13 mouse cellular contexts compared by ENCODE assay signal in the genomic region with DNA sequence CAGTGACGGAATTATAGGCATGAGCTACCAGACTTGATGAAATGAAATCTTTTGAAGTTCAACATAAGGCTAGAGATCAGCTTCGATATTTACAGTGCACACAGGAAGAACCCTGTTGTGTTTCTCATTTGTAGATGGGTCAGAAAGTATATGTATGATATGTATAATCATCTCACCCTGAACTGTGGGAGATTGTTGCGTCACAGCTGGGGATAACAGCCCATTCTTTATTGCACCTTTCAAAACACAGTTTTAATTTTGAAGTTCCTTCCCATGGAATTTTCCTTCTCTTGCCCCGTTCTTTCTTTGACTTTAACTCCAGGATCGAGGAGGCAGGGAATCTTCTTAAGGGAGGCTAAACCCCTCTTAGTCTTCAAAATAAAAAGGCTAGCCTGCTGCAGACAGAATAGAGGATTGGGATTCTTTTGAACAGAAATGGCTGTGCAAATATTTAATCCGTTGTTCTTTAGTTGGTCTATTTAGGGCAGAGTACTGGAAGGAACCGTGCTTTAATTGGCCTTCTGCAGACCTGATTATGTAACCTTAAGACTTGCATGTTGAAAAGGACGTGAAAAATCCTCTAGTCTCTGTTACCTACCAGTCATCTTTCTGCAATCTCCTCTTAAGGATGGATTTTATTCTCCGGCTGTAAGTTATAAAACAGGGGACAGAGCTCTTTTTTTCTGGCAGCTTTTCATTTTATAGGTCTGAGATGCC. TPM values are rescaled to one million over a fixed set of nuclear protein-coding genes. Genes with fewer than 3 reads are reported as not detected.
DNase-seq lines count a peak whose midpoint lies in the region; ATAC-seq and TF ChIP-seq lines count a peak whose summit lies in the region.
"Had no signal": no experiment of that assay in that cellular context is flagged by ENCODE, and none has a peak within 500 bp of the region (broad histone marks: within the 10 kb centered on the region; RNA-seq: fewer than 3 reads in every experiment).

No protein-coding gene starts in this region.

- H3K27ac ChIP-seq in gastrocnemius, adult 2 months, result 0 out of 2 replicates have a peak overlapping the region, but pooled peaks have one; percentile 28
- peak overlapping the region; percentile 46; the same call in 1 of the 2 replicates for H3K27ac ChIP-seq in lung, embryonic 16.5 days (ENCODE audit: low read length)
- no peak overlapping the region for H3K27ac ChIP-seq in lung, postnatal 0 days (ENCODE audit: low read length)
- peak overlapping the region; percentile 41 for H3K27ac ChIP-seq in forebrain, embryonic 13.5 days
- H3K27ac ChIP-seq: liver, embryonic 13.5 days; neural tube, embryonic 13.5 days had no signal

- intact Hi-C loops in gastrocnemius, adult 2 months (cut with DNase I), result no loop called here

- H3ac ChIP-seq in myocyte (ENCODE audit: control insufficient read depth, insufficient read length), result no peak overlapping the region

- H3K4me2 ChIP-seq in lung, embryonic 16.5 days (ENCODE audit: low read depth, low read length), result peak overlapping the region; percentile 16; the same call in 1 of the 2 replicates
- no peak overlapping the region for H3K4me2 ChIP-seq in lung, postnatal 0 days (replicated peaks; ENCODE audit: low read depth, low read length)
- H3K4me2 ChIP-seq in forebrain, embryonic 13.5 days, result peak overlapping the region; percentile 26
- H3K4me2 ChIP-seq in myocyte (ENCODE audit: low read depth), result no peak overlapping the region
- H3K4me2 ChIP-seq: liver, embryonic 13.5 days; neural tube, embryonic 13.5 days had no signal

- no peak for TF ChIP-seq EP300 in lung, postnatal 0 days (IDR thresholded peaks at IDR 0.05)

- no peaks in the 10 kb centered on the region for H3K36me3 ChIP-seq in lung, embryonic 16.5 days (ENCODE audit: control insufficient read depth, insufficient read depth, low read length)
- H3K36me3 ChIP-seq in lung, postnatal 0 days (ENCODE audit: insufficient read depth, low read length), result no peaks in the 10 kb centered on the region
- H3K36me3 ChIP-seq in forebrain, embryonic 13.5 days (ENCODE audit: poor library complexity, severe bottlenecking), result no peaks in the 10 kb centered on the region
- no peaks in the 10 kb centered on the region for H3K36me3 ChIP-seq in myocyte (ENCODE audit: control insufficient read depth, insufficient read depth)
- H3K36me3 ChIP-seq: liver, embryonic 13.5 days had no signal

- no peak for TF ChIP-seq CTCF in gastrocnemius, adult 2 months (IDR thresholded peaks at IDR 0.05)
- TF ChIP-seq CTCF in lung, postnatal 0 days (IDR thresholded peaks at IDR 0.05), result no peak

- H3K79me2 ChIP-seq in myocyte (ENCODE audit: control insufficient read depth, insufficient read depth), result peaks cover 34% of the 10 kb centered on the region

- 27% methylated on average over 9 of the region's 9 CpGs for WGBS in lung, embryonic 16.5 days
- 29% methylated on average over 9 of the region's 9 CpGs for WGBS in lung, postnatal 0 days
- 7% methylated on average over 9 of the region's 9 CpGs for WGBS in forebrain, embryonic 13.5 days

- 0 out of 2 replicates have a peak overlapping the region, but pooled peaks have one; percentile 5 for H3K4me3 ChIP-seq in gastrocnemius, adult 2 months
- H3K4me3 ChIP-seq in lung, embryonic 16.5 days (ENCODE audit: low read length), result no peak overlapping the region
- no peak overlapping the region for H3K4me3 ChIP-seq in lung, postnatal 0 days (ENCODE audit: low read depth, low read length)
- H3K4me3 ChIP-seq in forebrain, embryonic 13.5 days, result no peak overlapping the region
- H3K4me3 ChIP-seq in myocyte, result no peak overlapping the region
- H3K4me3 ChIP-seq: liver, embryonic 13.5 days; neural tube, embryonic 13.5 days had no signal

- TF ChIP-seq POLR2A in myocyte (IDR thresholded peaks at IDR 0.05; ENCODE audit: insufficient read length, low read depth), result no peak

- no peak for DNase-seq in gastrocnemius, adult 2 months
- DNase-seq in gastrocnemius, postnatal 4 days (ENCODE audit: low spot score in 2 of 2), result no peak
- DNase-seq in lung, postnatal 0 days (ENCODE audit: low spot score), result no peak
- DNase-seq in adrenal gland, adult 8-10 months, result no peak
- no peak for DNase-seq in T-cell, adult 2 months (ENCODE audit: low spot score)
- DNase-seq: adrenal gland, adult 2 months; kidney, postnatal 10 days; liver, embryonic 13.5 days had no signal

- ATAC-seq in lung, embryonic 16.5 days (ENCODE audit: low read depth), result peak; percentile 15; the same call in 1 of the 2 replicates
- no peak for ATAC-seq in lung, postnatal 0 days
- ATAC-seq in forebrain, embryonic 13.5 days, result peak; percentile 26; the same call in 1 of the 2 replicates

- peaks cover 16% of the 10 kb centered on the region for H3K4me1 ChIP-seq in lung, embryonic 16.5 days (replicated peaks; ENCODE audit: control insufficient read depth, insufficient read depth, low read length)
- peaks cover 6% of the 10 kb centered on the region; the same call in 1 of the 2 replicates for H3K4me1 ChIP-seq in lung, postnatal 0 days (ENCODE audit: insufficient read depth, low read depth, low read length)
- peaks cover 30% of the 10 kb centered on the region for H3K4me1 ChIP-seq in forebrain, embryonic 13.5 days
- H3K4me1 ChIP-seq: liver, embryonic 13.5 days had no signal

- no peaks in the 10 kb centered on the region for H3K27me3 ChIP-seq in lung, embryonic 16.5 days (ENCODE audit: control insufficient read depth, insufficient read depth, low read depth, low read length)
- H3K27me3 ChIP-seq in lung, postnatal 0 days (replicated peaks; ENCODE audit: insufficient read depth, low read length), result no peaks in the 10 kb centered on the region
- H3K27me3 ChIP-seq in forebrain, embryonic 13.5 days, result no peaks in the 10 kb centered on the region
- no peaks in the 10 kb centered on the region for H3K27me3 ChIP-seq in myocyte (ENCODE audit: control insufficient read depth, insufficient read depth, insufficient read length)
- H3K27me3 ChIP-seq: liver, embryonic 13.5 days; neural tube, embryonic 13.5 days; Patski had no signal

- H3K9ac ChIP-seq in lung, embryonic 16.5 days (ENCODE audit: low read length), result no peak overlapping the region
- no peak overlapping the region for H3K9ac ChIP-seq in lung, postnatal 0 days (replicated peaks; ENCODE audit: low read depth)
- 0 out of 2 replicates have a peak overlapping the region, but pooled peaks have one; percentile 48 for H3K9ac ChIP-seq in forebrain, embryonic 13.5 days
- H3K9ac ChIP-seq: liver, embryonic 13.5 days; neural tube, embryonic 13.5 days had no signal

- no peaks in the 10 kb centered on the region for H3K9me3 ChIP-seq in lung, embryonic 16.5 days (ENCODE audit: control insufficient read depth, low read length)
- no peaks in the 10 kb centered on the region for H3K9me3 ChIP-seq in lung, postnatal 0 days (ENCODE audit: low read length)
- no peaks in the 10 kb centered on the region for H3K9me3 ChIP-seq in forebrain, embryonic 13.5 days (replicated peaks)
- H3K9me3 ChIP-seq: liver, embryonic 13.5 days; neural tube, embryonic 13.5 days had no signal

TF ChIP-seq in myocyte, 11 proteins besides CTCF, POLR2A, EP300 and RAD21:
- TF ChIP-seq POLR2AphosphoS2 (IDR thresholded peaks at IDR 0.05; ENCODE audit: insufficient read length, low read depth), result no peak
- no peak for TF ChIP-seq MYOD1 (IDR thresholded peaks at IDR 0.05; ENCODE audit: control insufficient read depth in 1 of 3, insufficient read length in 2 of 3, low read depth in 2 of 3)
- TF ChIP-seq CEBPB (IDR thresholded peaks at IDR 0.05; ENCODE audit: insufficient read depth, poor library complexity, severe bottlenecking), result 0 out of 2 replicates have a peak, but pooled peaks have one; percentile 17

RNA-seq across cellular contexts. Expression of a gene that starts 18.1 kb away (rescaled TPM):
- total RNA-seq in gastrocnemius, adult 2 months (2021), result 1 to 10 TPM; 4.0 to 4.4 TPM
- total RNA-seq in gastrocnemius, postnatal 4 days (2021), result 10 to 100 TPM; 16.3 to 17.5 TPM
- polyA plus RNA-seq in lung, embryonic 16.5 days (2015; fragmentation: Nextera tagmentation; extraction: Ambion mirVana), result 24.7 and 24.9 TPM in 2 replicates
- polyA plus RNA-seq in lung, postnatal 0 days (2015; fragmentation: Nextera tagmentation; extraction: Ambion mirVana), result 33.0 and 35.0 TPM in 2 replicates
- polyA plus RNA-seq in forebrain, embryonic 13.5 days (2015; fragmentation: Nextera tagmentation; extraction: Ambion mirVana), result 60.2 and 62.7 TPM in 2 replicates
- polyA plus RNA-seq in myocyte (2012; fragmentation: generic; extraction: Trizol), result 16.9 TPM
- 100 to 1,000 TPM in 1 of 4 experiments, 10 to 100 TPM in 3; 46.7 to 102 (median 77.6) TPM for total RNA-seq in adrenal gland, adult 8-10 months (2022)

Comparison
In these comparisons a context has a peak if more than half of its experiments do, and no peak if none do; other contexts are left out.
1. H3K4me2 ChIP-seq: peak in lung, embryonic 16.5 days (single experiment) and forebrain, embryonic 13.5 days (single experiment); none in lung, postnatal 0 days (single experiment) and myocyte (single experiment).